Mouse (Mus musculus) T-helper 2 cell (primary cell): Measurements from ENCODE around the gene Klf16.

Experiments used
- in situ Hi-C: fragments of 300-600 bp; cut with MboI, MseI; formaldehyde crosslinking; loops from one replicate; pipeline ENCODE4 v1.15.1; 2025; ENCODE audit warnings: high pct_unique_total_duplicates

The Klf16 gene

GRCm38 (mm10) chr10:80575925-80576324 is 1.2 kb downstream of the Klf16 start:
- in situ Hi-C loops: loop anchor here (5.0 kb wide), 1 partner anchor 111 kb away; no protein-coding TSS in a partner anchor

- in situ Hi-C loops: loop anchor here (5.0 kb wide), 1 partner anchor 112 kb away; no protein-coding TSS in a partner anchor
Measured at GRCm38 (mm10) chr10:80574896-80575295, 2.2 kb downstream of the Klf16 start.

GRCm38 (mm10) chr10:80573944-80574343 is 3.2 kb downstream of the Klf16 start:
- in situ Hi-C loops: no loop called here

- in situ Hi-C loops: no loop called here
Measured at GRCm38 (mm10) chr10:80572477-80572876, 4.6 kb downstream of the Klf16 start.

- in situ Hi-C loops: no loop called here
Measured at GRCm38 (mm10) chr10:80570871-80571836, 6.0 kb downstream of the Klf16 start.

GRCm38 (mm10) chr10:80570419-80570818 is 6.7 kb downstream of the Klf16 start:
- in situ Hi-C loops: no loop called here

- in situ Hi-C loops: no loop called here
Measured at GRCm38 (mm10) chr10:80569664-80570066, 7.5 kb downstream of the Klf16 start.

- in situ Hi-C loops: no loop called here
Measured at GRCm38 (mm10) chr10:80568876-80569275, 8.2 kb downstream of the Klf16 start.

- in situ Hi-C loops: no loop called here
Measured at GRCm38 (mm10) chr10:80566375-80567092, 10.6 kb downstream of the Klf16 start.

- in situ Hi-C loops: no loop called here
Measured at GRCm38 (mm10) chr10:80561116-80561944, 15.8 kb downstream of the Klf16 start, which contains the start of gene Rexo1. Gene Rexo1 (minus strand): TSS chr10:80561560.

GRCm38 (mm10) chr10:80560621-80561020 is 16.5 kb downstream of the Klf16 start:
- in situ Hi-C loops: no loop called here

- in situ Hi-C loops: no loop called here
Measured at GRCm38 (mm10) chr10:80559431-80559830, 17.7 kb downstream of the Klf16 start.

- in situ Hi-C loops: no loop called here
Measured at GRCm38 (mm10) chr10:80557346-80557965, 19.7 kb downstream of the Klf16 start.

- in situ Hi-C loops: no loop called here
Measured at GRCm38 (mm10) chr10:80553997-80554396, 23.1 kb downstream of the Klf16 start.

GRCm38 (mm10) chr10:80553575-80553974 is 23.5 kb downstream of the Klf16 start:
- in situ Hi-C loops: no loop called here

GRCm38 (mm10) chr10:80552364-80552763 is 24.8 kb downstream of the Klf16 start:
- in situ Hi-C loops: no loop called here

- in situ Hi-C loops: no loop called here
Measured at GRCm38 (mm10) chr10:80549279-80549678, 27.8 kb downstream of the Klf16 start.

GRCm38 (mm10) chr10:80548428-80549006 is 28.6 kb downstream of the Klf16 start:
- in situ Hi-C loops: no loop called here

GRCm38 (mm10) chr10:80547539-80547938 is 29.6 kb downstream of the Klf16 start:
- in situ Hi-C loops: no loop called here

GRCm38 (mm10) chr10:80546945-80547344 is 30.2 kb downstream of the Klf16 start:
- in situ Hi-C loops: no loop called here

- in situ Hi-C loops: no loop called here
Measured at GRCm38 (mm10) chr10:80545590-80545989, 31.5 kb downstream of the Klf16 start.
